Mouse (Mus musculus): ENCODE measurements around the gene Gm33815.
"Not testable (repeated sequence)": the region's sequence is repeated elsewhere in the genome, so short reads cannot be mapped to it uniquely, and the experiment has no call there.

The Gm33815 gene

GRCm38 (mm10) chrY:69320832-69321231 is at the start of gene Gm33815:
Gene Gm33815 (plus strand): TSS chrY:69321132.
- DNase-seq (ENCODE audit: low spot score in 2 of 2), result not testable (repeated sequence)

Data from right cerebral cortex, postnatal 10 days (tissue).